Mouse (Mus musculus): ENCODE measurements at regions not wholly inside any gene's neighbourhood (a gene's known extent, or its start where the extent isn't known, plus 50 kb on each side); places are given as distances from the start of the nearest gene placed in this dataset.

DNA sequence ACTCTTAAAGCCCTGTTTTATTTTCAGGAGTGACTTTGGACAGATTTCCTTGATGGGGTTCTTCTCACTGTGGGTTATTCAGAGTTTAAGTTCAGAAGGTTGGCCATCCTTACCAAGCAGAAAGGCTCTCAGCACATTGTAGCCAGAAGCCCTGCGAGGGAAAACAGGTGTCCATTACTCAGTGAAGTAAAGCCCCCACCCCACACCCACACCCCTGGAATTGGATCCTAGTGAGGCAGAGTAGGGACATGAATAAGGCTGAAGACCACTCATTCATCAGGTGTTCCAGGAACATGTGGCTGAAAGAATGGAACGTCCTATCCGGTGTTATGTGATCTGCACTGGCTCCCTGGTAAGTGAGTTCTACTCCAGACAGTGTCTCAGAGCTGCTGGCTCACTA is 602.3 kb downstream of the Tns3 start:
- TF ChIP-seq CTCF (IDR thresholded peaks at IDR 0.05; ENCODE audit: low read depth) (no peak), EP300 (optimal IDR thresholded peaks at IDR 0.05) (no peak)
